Mouse (Mus musculus) intestine, embryonic 16.5 days (tissue): Measurements from ENCODE around the gene Gm10338. TPM values are rescaled to one million over a fixed set of nuclear protein-coding genes. Genes with fewer than 3 reads are reported as not detected.
A peak's percentile ranks its signal among the peaks of the same experiment; 100 is the strongest.
"Not testable (repeated sequence)": the region's sequence is repeated elsewhere in the genome, so short reads cannot be mapped to it uniquely, and the experiment has no call there.

ENCODE experiments used
- ATAC-seq: fragments of 200-750 bp; cut with Nextera tagmentation; 2 replicates; pipeline ENCODE4 v1.8.0; 2017; ENCODE audit warnings: moderate TSS enrichment, moderate library complexity
- H3K27ac ChIP-seq: fragments of 300-500 bp; sonication (generic); 2 replicates; pipeline ENCODE4 v1.5.1; 2014; ENCODE audit warnings: mild to moderate bottlenecking, low read length
- H3K27me3 ChIP-seq: fragments of 300-500 bp; sonication (generic); replicated peaks from 2 replicates; pipeline ENCODE4 v1.6.1; 2014; ENCODE audit warnings: low read length, control low read depth, mixed read lengths; ENCODE audit not compliant: control insufficient read depth, insufficient read depth
- H3K36me3 ChIP-seq: fragments of 300-500 bp; sonication (generic); 2 replicates; pipeline ENCODE4 v1.6.1; 2014; ENCODE audit warnings: low read length, control low read depth; ENCODE audit not compliant: control insufficient read depth, insufficient read depth
- H3K4me1 ChIP-seq: fragments of 300-500 bp; sonication (generic); 2 replicates; pipeline ENCODE4 v1.6.1; 2014; ENCODE audit warnings: low read length, control low read depth, mixed read lengths; ENCODE audit not compliant: control insufficient read depth, insufficient read depth
- H3K4me2 ChIP-seq: fragments of 300-500 bp; sonication (generic); 2 replicates; pipeline ENCODE4 v1.6.1; 2014; ENCODE audit warnings: low read depth, low read length, control low read depth
- H3K4me3 ChIP-seq: fragments of 300-500 bp; sonication (generic); 2 replicates; pipeline ENCODE4 v1.5.1; 2014; ENCODE audit warnings: mild to moderate bottlenecking, low read length
- H3K9ac ChIP-seq: fragments of 300-500 bp; sonication (generic); 2 replicates; pipeline ENCODE4 v1.6.1; 2014; ENCODE audit warnings: low read depth, low read length
- H3K9me3 ChIP-seq: fragments of 300-500 bp; sonication (generic); 2 replicates; pipeline ENCODE4 v1.6.1; 2016; ENCODE audit warnings: low read length, control low read depth; ENCODE audit not compliant: control insufficient read depth
- WGBS: fragments of 180-500 bp; shearing (Covaris S2); extraction: QIAGEN DNeasy Blood & Tissue Kit; methylation state at CpG from one replicate; pipeline ENCODE4 v1.1.7; 2014; 5-methylcytosine and 5-hydroxymethylcytosine counted together
- polyA plus RNA-seq: library from polyadenylated mRNA; unstranded; fragments of >200 nt; fragmentation: Nextera tagmentation; extraction: Ambion mirVana; gene quantifications from 2 replicates; pipeline ENCODE4 v1.2.1, GENCODE M21; 2015

Gene Gm10338
- polyA plus RNA-seq = not detected in 2 replicates

DNA sequence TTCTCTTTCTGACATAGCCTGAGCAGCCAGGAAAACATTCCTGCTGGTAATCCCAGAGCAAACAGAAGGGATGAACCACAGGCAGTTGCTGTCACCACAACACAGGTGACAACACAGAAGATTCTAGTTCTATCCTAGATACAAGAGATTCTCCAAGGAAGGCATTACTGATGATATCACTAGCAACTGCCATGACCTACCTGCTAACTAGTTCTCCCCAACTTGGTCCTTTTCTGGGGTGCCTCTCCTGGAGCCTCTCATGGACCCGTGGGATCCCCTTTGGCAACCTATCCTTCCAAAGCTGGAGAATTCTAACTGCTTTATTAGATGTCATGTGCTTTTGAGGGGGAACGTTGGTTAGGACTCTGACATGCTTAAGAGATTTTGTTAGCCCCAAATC, at the start of gene Gm10338:
Gene Gm10338 (minus strand): TSS at position 101 of the 400 bp plus-strand sequence.
- not testable (repeated sequence) for H3K4me3 ChIP-seq, H3K9ac ChIP-seq, H3K27me3 ChIP-seq, H3K4me2 ChIP-seq, ATAC-seq, H3K9me3 ChIP-seq, H3K4me1 ChIP-seq, H3K36me3 ChIP-seq, H3K27ac ChIP-seq
- WGBS = no CpG with 5 or more reads among the region's 2 CpGs

DNA sequence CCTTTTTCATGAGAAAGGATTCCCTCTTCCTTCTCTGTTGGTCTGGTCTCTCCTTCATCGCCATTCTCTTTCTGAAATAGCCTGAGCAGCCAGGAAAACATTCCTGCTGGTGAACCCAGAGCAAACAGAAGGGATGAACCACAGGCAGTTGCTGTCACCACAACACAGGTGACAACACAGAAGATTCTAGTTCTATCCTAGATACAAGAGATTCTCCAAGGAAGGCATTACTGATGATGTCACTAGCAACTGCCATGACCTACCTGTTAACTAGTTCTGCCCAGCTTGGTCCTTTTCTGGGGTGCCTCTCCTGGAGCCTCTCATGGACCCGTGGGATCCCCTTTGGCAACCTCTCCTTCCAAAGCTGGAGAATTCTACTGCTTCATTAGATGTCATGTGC, 48.5 kb upstream of the Gm10338 start, which contains the start of gene Gm10128:
Gene Gm10128 (minus strand): TSS at position 101 of the 400 bp plus-strand sequence.
- not testable (repeated sequence) for H3K27me3 ChIP-seq, H3K4me2 ChIP-seq, H3K4me3 ChIP-seq, H3K4me1 ChIP-seq, H3K27ac ChIP-seq, ATAC-seq, H3K9ac ChIP-seq, H3K36me3 ChIP-seq, H3K9me3 ChIP-seq
- WGBS = no CpG with 5 or more reads among the region's 2 CpGs

DNA sequence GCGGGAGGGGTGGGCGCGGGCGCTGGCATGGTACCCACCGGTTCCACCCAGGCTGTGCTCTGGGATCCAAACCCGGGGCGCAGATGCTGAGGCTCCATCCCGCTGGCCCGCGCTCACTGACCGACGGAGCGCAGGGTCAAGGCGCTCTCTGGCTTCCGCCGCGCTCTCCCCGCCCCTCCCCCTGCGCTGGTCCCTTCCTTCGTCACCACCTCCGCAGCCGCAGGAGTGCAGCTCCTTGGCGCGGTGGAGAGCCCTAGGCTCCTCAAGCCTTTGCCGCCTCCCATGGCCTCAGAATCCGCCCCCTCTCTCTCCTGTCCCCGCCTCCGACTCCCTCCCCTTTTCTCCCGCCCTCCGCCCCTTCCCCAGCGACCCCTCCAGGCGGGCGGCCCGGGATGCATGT, 27.0 kb downstream of the Gm10338 start, which contains the start of gene Gm3558:
Gene Gm3558 (minus strand): TSS at position 185 of the 400 bp plus-strand sequence.
- not testable (repeated sequence) for H3K27me3 ChIP-seq, H3K27ac ChIP-seq, H3K9me3 ChIP-seq, ATAC-seq, H3K4me1 ChIP-seq, H3K9ac ChIP-seq, H3K36me3 ChIP-seq
- WGBS = no CpG with 5 or more reads among the region's 34 CpGs
- peak within 1 kb of the TSS; percentile 35 for H3K4me3 ChIP-seq
- H3K4me2 ChIP-seq = peak within 1 kb of the TSS; percentile 62

DNA sequence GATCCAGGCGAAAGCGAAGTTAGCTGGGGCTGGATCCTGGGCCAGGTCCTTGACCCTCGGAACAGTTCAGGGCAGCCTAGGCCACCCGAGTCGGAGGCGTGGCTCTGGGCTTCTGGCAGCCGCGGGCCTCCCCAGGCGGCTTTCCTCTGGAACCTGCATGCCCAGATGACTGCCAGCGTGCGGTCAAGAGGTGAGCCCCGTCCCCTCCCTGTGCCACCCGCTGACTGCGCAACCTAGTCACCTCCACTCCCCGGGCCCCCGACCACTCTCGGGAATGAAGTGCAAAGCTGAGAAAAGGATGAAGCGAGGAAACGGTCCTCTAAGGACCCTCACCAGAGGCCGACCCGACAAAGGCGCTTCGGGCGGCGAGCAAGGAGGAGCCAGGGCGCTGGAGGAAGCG, 27.5 kb downstream of the Gm10338 start:
- H3K4me1 ChIP-seq, H3K9me3 ChIP-seq, H3K9ac ChIP-seq, H3K27ac ChIP-seq, H3K27me3 ChIP-seq, ATAC-seq, H3K36me3 ChIP-seq: not testable (repeated sequence)
- Histone ChIP-seq H3K4me2 (peak overlapping the region; percentile 62), H3K4me3 (peak overlapping the region; percentile 35)
- 0% methylated on average over 18 of the region's 27 CpGs for WGBS

DNA sequence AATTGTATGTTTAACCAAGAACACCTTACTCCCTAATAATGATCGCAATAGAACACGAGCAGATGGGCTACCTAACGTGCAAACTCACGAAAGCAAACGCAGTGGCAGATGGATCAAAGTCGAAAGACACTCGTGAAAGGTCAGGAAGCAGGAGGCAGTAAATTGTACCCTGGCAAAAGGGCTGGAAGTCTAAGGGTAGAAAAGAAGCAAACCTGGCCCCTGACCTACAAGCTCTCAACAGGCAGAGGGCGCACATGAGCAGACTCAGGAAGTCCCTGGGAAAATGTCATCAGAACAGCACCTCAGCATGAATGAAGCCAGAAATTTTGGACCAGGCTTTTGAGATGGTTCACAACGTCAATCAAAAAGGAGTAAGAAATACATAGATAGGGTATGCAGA, 28.1 kb downstream of the Gm10338 start:
- H3K27me3 ChIP-seq, H3K4me1 ChIP-seq, H3K4me2 ChIP-seq, H3K9me3 ChIP-seq, ATAC-seq, H3K27ac ChIP-seq, H3K9ac ChIP-seq, H3K4me3 ChIP-seq, H3K36me3 ChIP-seq: not testable (repeated sequence)
- whole genome bisulfite sequencing = 2% methylated on average over 6 of the region's 9 CpGs

Other genes starting within 250 kb of the Gm10338 start
- not detected in 2 replicates for gene Gm8374, start 230.5 kb downstream of the Gm10338 start, polyA plus RNA-seq
- not detected in 2 replicates for gene Gm3755, start 144.7 kb downstream of the Gm10338 start, polyA plus RNA-seq
- not detected in 2 replicates for gene Gm3752, start 111.8 kb downstream of the Gm10338 start, polyA plus RNA-seq
- 0.34 and 0.37 TPM in 2 replicates for gene Gm3558, start 27.0 kb downstream of the Gm10338 start, polyA plus RNA-seq
- gene Gm10128, start 48.4 kb upstream of the Gm10338 start, polyA plus RNA-seq = not detected in 2 replicates
- not detected in 2 replicates for gene Gm26661, start 196.0 kb upstream of the Gm10338 start, polyA plus RNA-seq
- gene Flnb, start 222.4 kb upstream of the Gm10338 start, polyA plus RNA-seq = 14.7 and 17.0 TPM in 2 replicates